Mouse (Mus musculus): ENCODE data around the gene Kif2c. TPM values are rescaled to one million over a fixed set of nuclear protein-coding genes. Genes with fewer than 3 reads are reported as not detected.

Kif2c gene
- total and polyA plus RNA-seq, 3 experiments, result 33.9 to 40.3 (median 34.0) TPM

- H3K4me2 ChIP-seq (ENCODE audit: insufficient read depth, low read depth, poor library complexity, severe bottlenecking), result peak overlapping the region; percentile 64
- peaks cover 8% of the 10 kb centered on the region; the same call in 1 of the 2 replicates for H3K79me2 ChIP-seq (replicated peaks; ENCODE audit: control insufficient read depth, extremely low read depth, insufficient read depth, poor library complexity, severe bottlenecking)
- dilution Hi-C loops (cut with MboI; ENCODE audit: extremely low pct_ligation_motif_present, extremely low pct_unique_long_range_greater_than_20kb, low sequenced_read_pairs) (no loop called here), in situ Hi-C loops (cut with MboI; ENCODE audit: low pct_ligation_motif_present, low pct_unique_long_range_greater_than_20kb, low sequenced_read_pairs) (no loop called here)
- peaks cover 18 to 75% of the 10 kb centered on the region in 2 experiments for H3K4me1 ChIP-seq (ENCODE audit: control insufficient read depth in 1 of 2, insufficient read depth in 2 of 2)
- TF ChIP-seq MAFK (IDR thresholded peaks at IDR 0.05; ENCODE audit: insufficient replicate concordance, low read length), result peak; percentile 22; the same call in 1 of the 2 replicates
- peak; percentile 53; the same call in 1 of the 2 replicates for TF ChIP-seq NELFE (IDR thresholded peaks at IDR 0.05; ENCODE audit: low read depth, low read length)
- peak; percentile 75 for TF ChIP-seq TCF12 (IDR thresholded peaks at IDR 0.05; ENCODE audit: low read depth, low read length)
- TF ChIP-seq UBTF (IDR thresholded peaks at IDR 0.05; ENCODE audit: low read depth, low read length), result peak; percentile 45
- TF ChIP-seq SIN3A (IDR thresholded peaks at IDR 0.05; ENCODE audit: low read length), result peak; percentile 61; the same call in 1 of the 2 replicates
- TF ChIP-seq ZKSCAN1 (IDR thresholded peaks at IDR 0.05; ENCODE audit: borderline replicate concordance, low read depth, low read length), result no peak
- TF ChIP-seq CHD2 (IDR thresholded peaks at IDR 0.05; ENCODE audit: low read length), result no peak
- no peak for TF ChIP-seq KAT2A (IDR thresholded peaks at IDR 0.05; ENCODE audit: insufficient replicate concordance, low read length)
- TF ChIP-seq MYC (IDR thresholded peaks at IDR 0.05; ENCODE audit: low read depth, low read length), result 0 out of 2 replicates have a peak, but pooled peaks have one; percentile 16
- TF ChIP-seq JUND (conservative IDR thresholded peaks at IDR 0.05; ENCODE audit: low read depth, low read length), result no peak
- TF ChIP-seq BHLHE40 (IDR thresholded peaks at IDR 0.05; ENCODE audit: low read depth, low read length), result 0 out of 2 replicates have a peak, but pooled peaks have one; percentile 26
- TF ChIP-seq NRF1 (IDR thresholded peaks at IDR 0.05; ENCODE audit: low read depth, low read length), result peak; percentile 34; the same call in 1 of the 2 replicates
- peak; percentile 48; the same call in 1 of the 2 replicates for TF ChIP-seq POLR2A (IDR thresholded peaks at IDR 0.05; ENCODE audit: low read depth, low read length)
- TF ChIP-seq ETS1 (conservative IDR thresholded peaks at IDR 0.05; ENCODE audit: low read depth, low read length), result peak; percentile 42
- TF ChIP-seq IRF4 (IDR thresholded peaks at IDR 0.05; ENCODE audit: low read depth, low read length), result 0 out of 2 replicates have a peak, but pooled peaks have one; percentile 8
- peak; percentile 84; the same call in 1 of the 2 replicates for TF ChIP-seq MAZ (IDR thresholded peaks at IDR 0.05; ENCODE audit: low read depth, low read length)
- TF ChIP-seq POLR2AphosphoS2 (IDR thresholded peaks at IDR 0.05; ENCODE audit: low read depth, low read length), result no peak; the same call in 1 of the 2 replicates
- H3K9ac ChIP-seq (ENCODE audit: insufficient read depth, low read depth), result peak overlapping the region; percentile 54
- DNase-seq (ENCODE audit: extremely low read depth), result peak; percentile 79
- H3K4me3 ChIP-seq (replicated peaks in 1 of 3; ENCODE audit: low read depth in 2 of 3, low read length in 2 of 3, poor library complexity in 1 of 3), result peak overlapping the region; percentile 39 to 49 (median 43)
- H3K27ac ChIP-seq (ENCODE audit: insufficient read depth, low read depth), result peak overlapping the region; percentile 94
- no peaks in the 10 kb centered on the region for H3K9me3 ChIP-seq (replicated peaks; ENCODE audit: low read length)
- H3K27me3 ChIP-seq (replicated peaks), result no peaks in the 10 kb centered on the region
- peaks cover 9 to 19% of the 10 kb centered on the region in 2 experiments for H3K36me3 ChIP-seq (replicated peaks in 1 of 2; ENCODE audit: control insufficient read depth in 1 of 2, insufficient read depth in 1 of 2, low read length in 1 of 2)
Measured at GRCm38 (mm10) chr4:117123546-117124217, 58.8 kb downstream of the Kif2c start.

DNA sequence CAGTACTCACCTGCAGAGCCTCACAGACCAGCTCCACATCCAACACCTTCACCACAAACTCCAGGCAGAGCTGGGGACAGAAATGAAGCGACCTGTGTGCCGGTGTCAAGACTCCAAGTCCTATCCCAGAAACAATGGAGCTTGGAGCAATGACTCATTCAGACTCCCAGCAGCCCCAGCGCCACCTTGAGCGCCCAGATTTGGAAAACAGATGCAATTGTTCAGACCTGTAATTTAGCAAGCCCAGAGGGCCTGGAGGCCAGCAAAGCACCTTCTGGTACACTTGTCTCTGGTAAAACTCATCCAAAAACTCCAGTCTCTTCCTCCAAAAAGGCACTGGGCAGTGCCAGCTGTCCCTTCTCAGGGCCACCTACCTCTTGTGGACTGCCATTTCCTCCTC lies 60.2 kb downstream of the Kif2c start:
- Histone ChIP-seq H3K79me2 (replicated peaks; ENCODE audit: control insufficient read depth, extremely low read depth, insufficient read depth, poor library complexity, severe bottlenecking) (peaks cover 8% of the 10 kb centered on the region; the same call in 1 of the 2 replicates), H3K9ac (ENCODE audit: insufficient read depth, low read depth) (peak overlapping the region; percentile 54; the same call in 1 of the 2 replicates), H3K36me3 (replicated peaks in 1 of 2; ENCODE audit: control insufficient read depth in 1 of 2, insufficient read depth in 1 of 2, low read length in 1 of 2) (peaks cover 5 to 19% of the 10 kb centered on the region in 2 experiments), H3K9me3 (replicated peaks; ENCODE audit: low read length) (no peaks in the 10 kb centered on the region), H3K4me3 (replicated peaks in 1 of 3; ENCODE audit: low read depth in 2 of 3, low read length in 2 of 3, poor library complexity in 1 of 3) (peak overlapping the region in 1 of 3 experiments; percentile 27), H3K4me2 (ENCODE audit: insufficient read depth, low read depth, poor library complexity, severe bottlenecking) (peak overlapping the region; percentile 37), H3K27me3 (replicated peaks) (no peaks in the 10 kb centered on the region), H3K27ac (ENCODE audit: insufficient read depth, low read depth) (peak overlapping the region; percentile 29; the same call in 1 of the 2 replicates), H3K4me1 (ENCODE audit: control insufficient read depth in 1 of 2, insufficient read depth in 2 of 2) (peaks cover 17 to 66% of the 10 kb centered on the region in 2 experiments)
- TF ChIP-seq EP300 (IDR thresholded peaks at IDR 0.05; ENCODE audit: low read length) (no peak), HCFC1 (IDR thresholded peaks at IDR 0.05; ENCODE audit: low read depth, low read length) (no peak), CTCF (conservative IDR thresholded peaks at IDR 0.05 in 1 of 2, IDR thresholded peaks at IDR 0.05 in 1 of 2; ENCODE audit: low read depth in 2 of 2, low read length in 2 of 2) (no peak), GABPA (IDR thresholded peaks at IDR 0.05; ENCODE audit: insufficient replicate concordance, low read depth, low read length) (no peak), PAX5 (IDR thresholded peaks at IDR 0.05; ENCODE audit: low read length) (no peak), ZKSCAN1 (IDR thresholded peaks at IDR 0.05; ENCODE audit: borderline replicate concordance, low read depth, low read length) (no peak), JUND (conservative IDR thresholded peaks at IDR 0.05; ENCODE audit: low read depth, low read length) (no peak), ETS1 (conservative IDR thresholded peaks at IDR 0.05; ENCODE audit: low read depth, low read length) (no peak), TBP (conservative IDR thresholded peaks at IDR 0.05; ENCODE audit: low read depth, low read length) (no peak), POLR2A (IDR thresholded peaks at IDR 0.05; ENCODE audit: low read depth, low read length) (no peak), NRF1 (IDR thresholded peaks at IDR 0.05; ENCODE audit: low read depth, low read length) (no peak), IRF4 (IDR thresholded peaks at IDR 0.05; ENCODE audit: low read depth, low read length) (no peak), TCF12 (IDR thresholded peaks at IDR 0.05; ENCODE audit: low read depth, low read length) (no peak), CHD2 (IDR thresholded peaks at IDR 0.05; ENCODE audit: low read length) (no peak)
- in situ Hi-C loops (cut with MboI; ENCODE audit: low pct_ligation_motif_present, low pct_unique_long_range_greater_than_20kb, low sequenced_read_pairs), result no loop called here
- dilution Hi-C loops (cut with MboI; ENCODE audit: extremely low pct_ligation_motif_present, extremely low pct_unique_long_range_greater_than_20kb, low sequenced_read_pairs), result no loop called here
- DNase-seq (ENCODE audit: extremely low read depth), result no peak

Data from CH12.LX (cell line).